Mouse (Mus musculus) layer of hippocampus, adult 9-11 months (tissue): ENCODE data around the gene Stard8.
A peak's percentile ranks its signal among the peaks of the same experiment; 100 is the strongest.
"Not testable (repeated sequence)": the region's sequence is repeated elsewhere in the genome, so short reads cannot be mapped to it uniquely, and the experiment has no call there.

Source experiments
- DNase-seq: peaks from one replicate; pipeline ENCODE4 v3.0.0; 2022

Gene Stard8

DNA sequence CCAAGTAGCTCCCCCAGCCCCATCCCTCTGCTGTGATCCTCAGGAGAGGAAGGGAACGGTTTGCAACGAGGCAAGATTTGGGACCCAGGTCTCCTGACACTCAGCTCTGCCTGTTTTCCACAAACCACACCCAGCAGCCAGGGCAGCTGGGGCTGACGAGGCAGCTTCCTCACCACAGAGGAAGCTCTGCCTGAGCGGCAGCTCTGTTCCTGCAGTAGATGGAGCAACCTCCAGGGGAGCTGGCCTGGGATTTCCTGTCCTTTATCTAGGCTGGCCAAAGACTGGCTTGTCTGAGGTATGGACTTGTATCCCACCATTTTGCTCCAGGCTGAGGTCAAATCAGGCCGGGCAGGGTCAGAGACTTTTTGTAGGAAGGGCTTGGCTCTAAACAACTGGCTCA is 46.2 kb downstream of the Stard8 start:
- DNase-seq = peak; percentile 9

DNA sequence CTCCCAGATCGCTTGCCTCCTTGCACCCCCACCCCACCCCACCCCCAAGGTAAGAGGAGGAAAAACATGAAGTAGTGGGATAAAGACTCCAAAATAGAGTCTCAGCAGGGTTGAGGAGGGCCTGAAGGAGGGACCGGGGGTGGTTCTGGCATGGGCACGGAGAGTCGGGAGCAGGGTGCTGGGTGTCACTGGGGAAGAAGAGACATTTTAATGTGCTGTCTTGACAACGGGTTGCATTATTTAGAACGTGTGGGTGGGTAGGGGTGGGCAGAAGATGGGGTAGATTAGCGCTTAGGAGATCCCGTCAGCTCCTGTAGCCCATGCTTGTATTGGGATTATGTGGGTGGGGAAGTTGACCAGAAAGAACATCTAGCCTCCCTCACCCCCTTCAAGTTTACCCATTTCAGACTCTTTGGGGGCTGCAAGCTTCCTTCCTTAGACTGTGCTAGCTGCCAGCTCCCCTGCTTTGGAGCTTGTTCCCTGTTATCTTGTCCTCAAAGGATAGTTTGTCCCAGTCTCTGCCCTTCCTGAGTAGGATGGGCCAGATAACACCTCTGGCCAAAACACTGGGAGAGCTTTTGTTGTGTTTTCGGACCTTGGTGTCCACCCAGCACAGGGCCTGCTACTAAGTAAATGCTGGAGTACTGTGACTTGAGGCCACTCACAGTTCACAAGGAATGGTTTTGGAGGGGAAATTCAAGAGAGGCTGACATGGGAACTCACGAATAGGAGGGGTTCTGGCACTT is 47.9 kb downstream of the Stard8 start:
- peak; percentile 5 for DNase-seq

DNA sequence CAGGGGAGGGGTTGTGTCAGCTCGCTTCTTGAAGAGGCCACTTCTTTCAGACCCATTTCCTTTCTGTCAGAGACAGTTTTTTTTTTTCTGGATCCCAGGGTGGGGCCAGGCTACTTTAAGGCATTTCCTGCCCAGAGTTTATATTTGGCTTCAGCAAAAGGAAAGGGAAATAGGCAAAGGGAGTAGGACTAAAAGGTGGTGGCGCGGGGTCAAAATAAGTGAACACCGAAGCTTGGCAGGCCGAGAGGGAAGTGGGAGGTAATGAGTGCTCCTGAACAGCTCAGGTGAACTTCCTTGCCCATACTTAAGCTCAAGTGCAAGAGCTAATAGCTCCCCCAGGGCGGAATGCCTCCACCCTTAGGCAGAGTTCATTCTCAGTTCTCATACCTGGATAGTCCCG is 49.2 kb downstream of the Stard8 start:
- DNase-seq = no peak

DNA sequence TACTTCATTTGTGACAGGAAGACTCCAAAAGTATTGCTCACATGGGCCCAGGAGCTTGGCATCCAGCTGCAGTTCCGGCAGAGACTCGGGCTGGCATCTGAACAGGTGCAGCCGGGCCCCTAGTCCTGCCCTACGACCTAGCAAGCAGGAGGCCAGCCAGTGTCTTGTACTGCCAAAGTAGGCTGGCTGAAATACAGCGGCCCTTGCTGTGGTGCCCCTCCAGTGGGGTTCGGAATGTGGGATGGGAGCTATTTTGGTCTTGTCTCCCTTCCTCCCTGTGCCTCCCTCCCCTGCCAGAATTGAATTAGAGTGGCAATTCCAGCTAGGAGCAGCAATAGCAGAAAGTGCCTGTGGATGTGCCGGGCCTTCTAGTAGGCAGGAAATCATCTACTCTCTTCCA is 51.5 kb downstream of the Stard8 start:
- no peak for DNase-seq

DNA sequence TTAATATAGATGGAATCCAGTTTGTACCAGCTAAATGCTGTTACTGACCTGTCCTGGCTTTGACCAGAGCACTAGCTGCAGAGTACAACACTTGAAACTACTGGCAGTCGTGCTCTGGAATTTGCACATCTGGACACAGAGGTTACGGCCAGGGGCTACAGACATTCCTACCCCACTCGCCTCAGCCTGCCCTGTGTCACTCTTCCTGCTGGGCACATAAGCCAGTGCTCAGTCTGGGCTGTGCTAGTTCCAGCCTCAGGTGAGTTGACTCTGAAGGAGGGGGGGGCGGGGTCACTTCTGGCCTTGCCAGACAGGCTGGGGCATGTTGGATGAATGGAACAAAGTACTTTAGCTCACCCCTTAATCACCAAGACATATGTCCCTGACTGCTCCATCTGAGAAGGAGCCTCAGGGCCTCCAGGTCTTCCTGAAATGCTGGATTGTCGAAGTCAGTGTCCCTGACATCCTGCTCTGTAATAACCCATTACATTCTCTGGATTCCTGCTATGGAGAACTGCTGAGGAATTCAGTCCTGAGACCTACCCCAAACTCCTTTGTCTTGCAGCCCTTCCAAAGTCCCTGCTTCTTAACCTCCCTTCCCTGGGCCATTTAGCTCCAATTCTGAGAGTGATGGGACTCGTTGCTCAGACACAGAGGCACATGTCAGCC is 54.9 kb downstream of the Stard8 start:
- no peak for DNase-seq

DNA sequence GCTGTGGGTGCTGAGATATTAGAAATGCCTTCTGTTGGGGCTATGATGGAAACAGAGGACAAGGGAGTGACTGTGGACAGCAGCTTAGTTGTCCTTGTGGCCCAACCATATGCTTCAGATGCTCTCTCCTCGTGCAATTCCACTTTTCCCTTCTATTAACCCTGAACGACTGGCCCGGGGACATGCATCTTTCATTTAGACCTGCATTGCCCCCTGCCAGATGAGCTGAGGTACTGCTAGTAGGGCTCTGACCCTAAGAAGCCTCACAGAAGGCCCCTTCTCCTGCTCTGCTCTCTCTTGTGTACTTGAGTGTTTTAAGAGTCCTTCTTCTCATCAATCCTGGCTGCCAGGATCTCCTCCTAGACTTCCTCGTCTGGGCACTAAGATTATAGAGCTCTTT is 56.1 kb downstream of the Stard8 start:
- DNase-seq = no peak

DNA sequence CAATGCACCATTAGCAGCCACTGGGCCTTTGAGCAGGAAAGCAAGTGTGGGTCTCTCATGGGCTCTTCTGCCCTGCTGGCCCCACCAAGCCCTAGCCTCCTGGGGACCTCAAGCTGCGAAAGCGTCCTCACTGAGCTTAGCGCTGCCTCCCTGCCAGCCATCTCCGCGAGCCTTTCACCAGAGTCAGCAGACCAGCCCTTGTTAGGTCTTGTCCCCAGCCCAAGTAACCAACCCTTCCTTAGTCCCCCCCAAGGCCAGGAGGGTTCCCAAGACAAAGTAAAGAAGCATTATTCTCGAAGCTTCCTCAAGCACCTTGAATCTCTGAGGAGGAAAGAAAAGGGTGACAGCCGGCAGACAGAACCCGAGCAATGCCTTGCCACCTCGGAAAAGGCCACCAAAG is 62.5 kb downstream of the Stard8 start:
- no peak for DNase-seq

DNA sequence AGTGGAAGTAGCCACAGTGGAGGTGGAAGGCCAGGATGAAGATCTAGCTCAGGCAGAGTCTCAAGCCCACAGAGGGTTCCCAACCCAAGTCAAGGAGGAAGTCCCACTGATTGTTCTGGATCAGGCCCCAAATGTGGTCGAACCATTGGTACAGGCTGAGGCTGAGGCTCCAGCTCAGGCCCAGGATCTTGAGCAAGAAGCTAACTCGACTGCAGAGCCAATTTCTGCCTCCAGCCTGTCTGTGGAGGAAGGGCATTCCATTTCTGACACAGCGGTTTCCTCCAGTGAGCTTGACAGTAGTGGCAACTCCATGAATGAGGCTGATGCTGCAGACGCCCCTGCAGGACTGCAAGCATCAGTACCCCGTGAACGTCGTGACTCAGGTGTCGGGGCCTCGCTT is 63.5 kb downstream of the Stard8 start:
- no peak for DNase-seq

DNA sequence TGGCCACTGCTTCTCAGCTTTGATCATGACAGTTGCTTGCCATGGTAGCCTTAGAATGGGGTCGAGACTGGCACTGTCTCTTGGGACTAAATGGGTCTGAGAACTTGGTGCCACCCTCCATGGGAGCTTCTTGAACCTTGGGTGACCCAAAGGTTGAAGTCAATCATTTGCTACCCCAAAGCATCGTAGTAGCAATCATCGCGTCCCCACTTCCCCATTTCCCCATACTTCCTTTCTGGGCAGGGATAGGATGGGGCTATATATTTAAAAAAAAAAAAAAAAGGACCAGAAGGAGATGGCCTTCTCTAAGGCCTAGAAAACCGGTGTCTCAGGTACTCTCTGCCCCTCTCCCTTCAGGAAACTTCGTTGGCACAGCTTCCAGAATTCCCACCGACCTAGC is 64.2 kb downstream of the Stard8 start:
- no peak for DNase-seq

DNA sequence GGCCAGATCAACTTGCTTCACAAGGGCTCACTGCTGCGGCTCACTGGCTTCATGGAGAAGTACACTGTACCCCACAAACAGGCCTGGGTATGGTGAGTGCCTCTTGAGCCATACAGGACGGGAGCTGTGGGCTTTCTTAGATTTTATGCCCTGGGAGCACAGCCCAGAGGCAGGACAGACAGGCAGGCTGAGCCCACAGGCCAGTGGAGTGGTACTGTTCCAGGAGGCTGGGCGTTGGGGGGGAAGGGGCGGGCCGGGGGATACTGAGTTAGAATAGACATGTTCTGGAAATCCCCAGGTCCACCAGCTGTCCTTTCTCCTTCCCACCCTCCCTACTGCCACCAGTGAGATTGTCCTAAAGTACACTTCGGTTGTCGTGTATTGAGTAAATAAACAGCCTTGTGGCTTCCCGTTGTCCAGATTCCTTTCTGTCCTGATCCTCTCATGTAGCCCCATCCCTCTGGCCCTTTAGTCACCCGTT is 64.7 kb downstream of the Stard8 start:
- DNase-seq = no peak

DNA sequence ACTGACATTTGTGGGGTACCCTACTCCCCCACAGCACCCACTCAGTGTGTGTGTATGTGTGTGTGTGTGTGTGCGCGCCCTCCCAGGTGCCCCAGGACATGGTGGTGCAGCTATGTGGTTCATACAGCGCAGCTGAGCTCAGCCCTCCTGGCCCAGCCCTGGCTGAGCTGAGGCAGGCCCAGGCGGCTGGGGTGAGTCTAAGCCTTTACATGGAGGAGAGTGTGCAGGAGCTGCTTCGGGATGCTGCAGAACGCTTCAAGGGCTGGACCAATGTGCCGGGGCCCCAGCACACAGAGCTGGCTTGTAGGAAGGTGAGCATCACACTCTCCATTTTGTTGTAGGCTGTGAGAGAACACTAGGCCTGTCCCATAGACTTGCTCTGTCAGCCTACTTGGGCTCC is 68.1 kb downstream of the Stard8 start:
- DNase-seq = no peak

DNA sequence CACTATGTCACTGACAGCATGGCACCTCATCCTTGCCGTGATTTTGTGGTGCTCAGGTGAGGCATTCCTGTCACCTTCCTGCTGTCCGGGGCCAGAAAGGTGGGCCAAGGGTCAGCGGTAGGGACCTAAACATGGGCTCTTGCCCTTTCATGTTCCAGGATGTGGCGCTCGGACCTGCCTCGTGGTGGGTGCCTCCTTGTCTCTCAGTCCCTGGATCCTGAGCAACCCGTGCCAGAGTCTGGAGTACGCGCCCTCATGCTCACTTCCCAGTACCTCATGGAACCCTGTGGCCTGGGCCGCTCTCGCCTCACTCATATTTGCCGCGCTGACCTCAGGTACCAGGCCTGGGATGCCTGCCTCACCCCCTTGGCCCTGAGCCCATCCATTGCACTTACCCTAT is 69.5 kb downstream of the Stard8 start:
- DNase-seq = no peak

DNA sequence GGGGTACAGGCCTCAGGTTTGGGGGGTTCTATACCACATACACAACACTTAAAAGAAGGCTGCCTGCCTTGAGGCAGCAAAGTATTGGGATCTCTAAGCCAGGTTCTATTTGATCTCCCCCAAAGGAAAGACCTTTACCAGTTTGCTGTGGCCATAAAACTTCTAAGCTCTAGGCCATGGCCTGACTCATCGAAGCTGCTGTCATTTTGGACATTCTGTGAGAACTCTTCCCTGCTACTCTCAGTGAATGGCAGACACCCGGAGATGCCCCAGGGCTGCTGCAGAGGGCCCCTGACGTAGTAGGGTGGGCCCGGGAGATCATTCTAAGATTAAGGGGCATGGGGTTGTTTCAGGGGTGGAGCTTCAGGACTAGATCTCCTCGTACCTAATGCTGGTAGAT is 72.1 kb downstream of the Stard8 start:
- DNase-seq = no peak

DNA sequence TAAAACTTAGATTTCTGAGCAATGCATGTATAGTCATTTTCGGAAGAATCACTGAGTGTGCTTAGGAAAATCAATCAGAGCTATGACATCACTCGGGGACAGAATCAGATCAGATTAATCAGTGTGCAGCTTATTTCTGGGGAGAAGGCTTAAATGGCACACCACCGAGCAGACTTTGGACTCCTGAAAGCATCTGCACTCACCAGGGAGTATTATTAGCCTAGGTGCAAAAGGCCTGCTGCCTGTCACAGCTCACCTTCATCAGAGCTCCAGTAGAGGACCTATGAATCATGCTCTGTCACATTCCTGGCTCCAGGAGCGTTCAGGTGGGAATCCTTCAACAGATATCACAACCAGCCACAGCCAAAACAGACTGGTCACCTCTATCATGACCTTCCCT is 73.4 kb downstream of the Stard8 start:
- DNase-seq = no peak

DNA sequence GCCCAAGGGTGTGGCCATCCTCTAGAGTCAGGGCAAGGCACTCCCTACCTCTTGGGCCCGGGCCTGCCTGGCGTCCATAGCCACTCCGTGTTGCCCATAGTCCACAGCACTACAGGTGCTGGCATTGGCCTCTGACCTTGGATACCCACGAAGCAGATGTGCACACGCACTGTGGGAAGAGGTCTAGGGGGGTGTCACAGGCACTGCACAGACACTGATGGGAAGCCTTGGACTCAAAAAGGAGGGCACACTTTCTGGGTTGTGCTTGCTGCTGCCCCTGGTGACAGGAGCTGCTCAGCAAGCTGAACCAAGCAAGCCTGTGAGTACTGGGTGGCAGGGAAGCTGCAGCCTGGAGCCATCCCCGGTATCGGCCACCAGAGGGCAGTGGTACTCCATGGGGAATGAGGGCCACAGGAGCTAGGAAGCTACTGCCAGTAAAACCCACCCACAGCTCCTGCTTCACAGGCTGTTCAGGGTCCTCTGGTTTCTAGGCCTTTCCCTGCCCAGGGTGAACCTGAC is 75.4 kb downstream of the Stard8 start:
- not testable (repeated sequence) for DNase-seq

DNA sequence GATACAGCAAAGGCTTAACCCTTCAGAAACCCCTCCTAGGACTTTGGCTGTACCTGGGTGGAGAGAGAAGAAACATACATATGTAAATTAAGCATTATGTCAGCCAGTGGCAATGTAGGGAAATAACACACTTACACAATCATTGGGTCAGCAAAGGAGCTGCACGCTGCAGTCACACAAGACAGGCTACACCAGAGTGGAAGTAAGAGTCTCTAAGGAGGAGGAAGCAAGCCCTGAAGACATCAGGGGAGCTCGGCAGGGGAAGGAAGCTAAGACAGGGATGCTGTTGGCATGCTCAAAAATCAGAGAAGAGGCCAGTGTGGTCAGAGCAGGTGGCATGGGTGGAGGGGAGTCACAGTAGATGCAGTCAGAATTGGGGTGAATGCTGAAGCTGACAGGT is 89.7 kb downstream of the Stard8 start:
- DNase-seq = no peak

DNA sequence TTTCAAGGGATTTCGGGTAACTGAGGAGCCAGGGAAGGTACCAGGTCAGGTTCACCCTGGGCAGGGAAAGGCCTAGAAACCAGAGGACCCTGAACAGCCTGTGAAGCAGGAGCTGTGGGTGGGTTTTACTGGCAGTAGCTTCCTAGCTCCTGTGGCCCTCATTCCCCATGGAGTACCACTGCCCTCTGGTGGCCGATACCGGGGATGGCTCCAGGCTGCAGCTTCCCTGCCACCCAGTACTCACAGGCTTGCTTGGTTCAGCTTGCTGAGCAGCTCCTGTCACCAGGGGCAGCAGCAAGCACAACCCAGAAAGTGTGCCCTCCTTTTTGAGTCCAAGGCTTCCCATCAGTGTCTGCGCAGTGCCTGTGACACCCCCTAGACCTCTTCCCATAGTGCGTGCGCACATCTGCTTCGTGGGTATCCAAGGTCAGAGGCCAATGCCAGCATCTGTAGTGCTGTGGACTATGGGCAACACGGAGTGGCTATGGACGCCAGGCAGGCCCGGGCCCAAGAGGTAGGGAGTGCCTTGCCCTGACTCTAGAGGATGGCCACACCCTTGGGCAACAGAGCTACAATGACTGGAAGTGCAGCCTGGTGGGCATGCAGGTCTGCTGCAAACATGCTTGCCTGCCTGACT is 108.2 kb downstream of the Stard8 start:
- not testable (repeated sequence) for DNase-seq

DNA sequence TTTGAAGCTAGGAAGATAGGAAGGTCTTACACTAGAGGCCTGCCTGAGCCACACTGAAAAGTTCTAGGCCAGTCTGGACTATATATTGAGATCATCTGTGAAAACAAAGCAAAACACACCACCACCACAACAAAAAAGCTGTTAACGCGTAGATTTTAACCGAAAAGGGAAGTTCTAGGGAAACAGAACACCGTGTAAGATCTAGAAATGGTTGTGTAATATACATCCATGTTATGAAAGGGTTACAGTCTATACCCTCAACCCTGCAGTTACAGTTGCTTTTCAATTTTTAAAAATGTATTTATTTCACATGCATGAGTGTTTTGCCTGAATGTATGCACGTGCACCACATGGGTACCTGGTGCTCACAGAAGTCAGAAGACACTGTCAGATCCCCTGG is 116.5 kb downstream of the Stard8 start:
- no peak for DNase-seq
